Mouse (Mus musculus) midbrain, embryonic 14.5 days (tissue): ENCODE data around the gene Nckap5. TPM values are rescaled to one million over a fixed set of nuclear protein-coding genes. Genes with fewer than 3 reads are reported as not detected.

ENCODE experiments used
- ATAC-seq: fragments of 200-750 bp; cut with Nextera tagmentation; 2 replicates; pipeline ENCODE4 v1.8.0; 2017; ENCODE audit warnings: moderate number of reproducible peaks, moderate library complexity; ENCODE audit not compliant: low FRiP score, low TSS enrichment
- DNase-seq: peaks from one replicate; pipeline ENCODE4 v3.0.0-alpha.2; 2015
- H3K27ac ChIP-seq: fragments of 300-500 bp; sonication (generic); replicated peaks from 2 replicates; pipeline ENCODE4 v1.5.1; 2014; ENCODE audit warnings: mild to moderate bottlenecking, low read depth, low read length, moderate library complexity
- H3K27me3 ChIP-seq: fragments of 300-500 bp; sonication (generic); 2 replicates; pipeline ENCODE4 v1.6.1; 2014; ENCODE audit warnings: low read length, control low read depth, mixed read lengths; ENCODE audit not compliant: control insufficient read depth, insufficient read depth
- H3K36me3 ChIP-seq: fragments of 300-500 bp; sonication (generic); 2 replicates; pipeline ENCODE4 v1.6.1; 2014; ENCODE audit warnings: low read length, control low read depth; ENCODE audit not compliant: control insufficient read depth, insufficient read depth
- H3K4me1 ChIP-seq: fragments of 300-500 bp; sonication (generic); 2 replicates; pipeline ENCODE4 v1.6.1; 2014; ENCODE audit warnings: mild to moderate bottlenecking, antibody characterized with exemption, low read length, control low read depth; ENCODE audit not compliant: control insufficient read depth, insufficient read depth
- H3K4me2 ChIP-seq: fragments of 300-500 bp; sonication (generic); 2 replicates; pipeline ENCODE4 v1.6.1; 2014; ENCODE audit warnings: mild to moderate bottlenecking, low read length, moderate library complexity
- H3K4me3 ChIP-seq: fragments of 300-500 bp; sonication (generic); replicated peaks from 2 replicates; pipeline ENCODE4 v1.5.1; 2014; ENCODE audit warnings: low read depth, low read length
- H3K9ac ChIP-seq: fragments of 300-500 bp; sonication (generic); replicated peaks from 2 replicates; pipeline ENCODE4 v1.6.1; 2014; ENCODE audit warnings: mild to moderate bottlenecking, low read length, moderate library complexity
- H3K9me3 ChIP-seq: fragments of 300-500 bp; sonication (generic); 2 replicates; pipeline ENCODE4 v1.6.1; 2016; ENCODE audit warnings: low read length, control low read depth, mixed read lengths; ENCODE audit not compliant: control insufficient read depth
- WGBS: fragments of 180-500 bp; shearing (Covaris S2); extraction: QIAGEN DNeasy Blood & Tissue Kit; methylation state at CpG from one replicate; pipeline ENCODE4 v1.1.7; 2014; 5-methylcytosine and 5-hydroxymethylcytosine counted together
- polyA plus RNA-seq: library from polyadenylated mRNA; unstranded; fragments of >200 nt; fragmentation: Nextera tagmentation; extraction: Ambion mirVana; gene quantifications from 2 replicates; pipeline ENCODE4 v1.2.1, GENCODE M21; 2014

The Nckap5 gene
- polyA plus RNA-seq, 1 experiment from 2014 or later, result 14.6 TPM

DNA sequence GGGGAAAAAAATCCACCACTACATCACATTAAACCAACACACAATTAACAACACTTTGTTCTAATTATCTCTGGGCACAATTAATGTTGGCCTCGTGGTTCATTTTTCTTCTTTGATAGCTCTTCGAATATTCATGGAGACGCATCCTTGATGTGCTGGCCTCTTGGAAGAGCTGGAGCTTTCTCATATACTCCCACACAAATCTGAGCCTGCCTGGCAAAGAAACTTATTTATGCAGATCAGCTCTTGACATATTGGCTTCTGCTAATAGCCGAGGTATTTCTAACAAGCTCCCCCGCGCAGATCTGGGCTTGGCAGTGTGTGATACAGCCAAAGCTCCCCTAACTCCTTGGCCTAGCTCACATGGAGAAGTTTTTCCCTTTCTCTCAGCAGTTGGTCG lies 621.5 kb downstream of the Nckap5 start:
- Histone ChIP-seq H3K27ac (no peak overlapping the region), H3K4me2 (no peak overlapping the region), H3K4me1 (no peaks in the 10 kb centered on the region), H3K4me3 (no peak overlapping the region), H3K36me3 (no peaks in the 10 kb centered on the region), H3K9ac (no peak overlapping the region), H3K9me3 (no peaks in the 10 kb centered on the region), H3K27me3 (no peaks in the 10 kb centered on the region)
- 80% methylated on average over 7 of the region's 7 CpGs for WGBS
- no peak for ATAC-seq
- peak; percentile 9 for DNase-seq

DNA sequence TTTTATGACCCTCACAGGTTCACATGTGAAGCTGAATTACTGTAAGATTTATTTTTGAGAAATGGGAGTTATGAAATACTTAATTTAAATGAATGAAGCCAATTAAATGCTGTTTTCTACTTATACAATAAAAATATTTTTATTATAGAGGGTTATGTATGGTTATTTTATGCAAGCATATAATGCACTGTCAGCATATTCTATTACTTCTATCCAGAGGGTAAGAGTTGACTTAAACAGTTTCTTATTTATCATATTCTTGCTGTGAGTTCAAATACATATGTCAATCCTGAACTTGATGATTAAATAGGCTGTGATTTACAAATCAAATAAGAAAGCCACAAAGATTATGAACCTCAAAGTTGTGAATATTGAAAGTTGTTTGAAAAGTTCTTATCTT lies 633.7 kb downstream of the Nckap5 start:
- ATAC-seq (no peak), DNase-seq (no peak)
- Histone ChIP-seq H3K9me3 (no peaks in the 10 kb centered on the region), H3K4me1 (no peaks in the 10 kb centered on the region), H3K9ac (no peak overlapping the region), H3K27me3 (no peaks in the 10 kb centered on the region), H3K27ac (no peak overlapping the region), H3K4me2 (no peak overlapping the region), H3K4me3 (no peak overlapping the region), H3K36me3 (no peaks in the 10 kb centered on the region)

DNA sequence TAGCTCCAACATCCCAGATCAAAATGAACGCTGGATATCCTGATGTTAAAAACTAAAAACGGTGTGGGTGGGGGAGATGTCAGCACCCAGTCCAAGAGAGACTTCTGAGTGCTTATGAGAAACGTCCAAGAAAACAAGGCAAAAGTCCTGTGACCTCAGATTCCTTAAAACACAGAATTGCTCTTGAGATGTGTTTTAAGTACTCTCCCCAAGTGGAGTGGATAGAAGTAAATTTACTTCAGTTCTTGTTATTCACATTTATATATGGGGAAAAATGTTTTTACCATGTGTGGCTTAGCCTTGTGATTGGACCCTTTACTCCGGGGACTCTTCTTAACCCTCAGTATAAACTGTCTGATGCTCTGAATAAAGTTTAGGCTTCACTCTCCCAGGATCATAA lies 640.2 kb downstream of the Nckap5 start:
- Histone ChIP-seq H3K9me3 (no peaks in the 10 kb centered on the region), H3K9ac (no peak overlapping the region), H3K27me3 (no peaks in the 10 kb centered on the region), H3K4me3 (no peak overlapping the region), H3K36me3 (no peaks in the 10 kb centered on the region), H3K27ac (no peak overlapping the region), H3K4me2 (no peak overlapping the region), H3K4me1 (no peaks in the 10 kb centered on the region)
- DNase-seq, result no peak
- ATAC-seq, result no peak
- 87% methylated on average over 4 of the region's 4 CpGs for WGBS

GRCm38 (mm10) chr1:126183751-126184150 lies 646.8 kb downstream of the Nckap5 start:
- Histone ChIP-seq H3K4me1 (no peaks in the 10 kb centered on the region), H3K27me3 (no peaks in the 10 kb centered on the region), H3K9me3 (no peaks in the 10 kb centered on the region), H3K27ac (no peak overlapping the region), H3K36me3 (no peaks in the 10 kb centered on the region), H3K9ac (no peak overlapping the region), H3K4me2 (no peak overlapping the region), H3K4me3 (no peak overlapping the region)
- DNase-seq, result no peak
- no peak for ATAC-seq
- 88% methylated on average over 7 of the region's 7 CpGs for WGBS

- Histone ChIP-seq H3K4me2 (no peak overlapping the region), H3K27ac (0 out of 2 replicates have a peak overlapping the region, but pooled peaks have one; percentile 42), H3K4me1 (peaks cover 15% of the 10 kb centered on the region), H3K9me3 (no peaks in the 10 kb centered on the region), H3K27me3 (no peaks in the 10 kb centered on the region), H3K9ac (no peak overlapping the region), H3K4me3 (no peak overlapping the region), H3K36me3 (no peaks in the 10 kb centered on the region)
- ATAC-seq (peak; percentile 8; the same call in 1 of the 2 replicates), DNase-seq (no peak)
- WGBS, result 18% methylated on average over 1 of the region's 1 CpGs
Observed at GRCm38 (mm10) chr1:126168579-126168978, 662.0 kb downstream of the Nckap5 start.

DNA sequence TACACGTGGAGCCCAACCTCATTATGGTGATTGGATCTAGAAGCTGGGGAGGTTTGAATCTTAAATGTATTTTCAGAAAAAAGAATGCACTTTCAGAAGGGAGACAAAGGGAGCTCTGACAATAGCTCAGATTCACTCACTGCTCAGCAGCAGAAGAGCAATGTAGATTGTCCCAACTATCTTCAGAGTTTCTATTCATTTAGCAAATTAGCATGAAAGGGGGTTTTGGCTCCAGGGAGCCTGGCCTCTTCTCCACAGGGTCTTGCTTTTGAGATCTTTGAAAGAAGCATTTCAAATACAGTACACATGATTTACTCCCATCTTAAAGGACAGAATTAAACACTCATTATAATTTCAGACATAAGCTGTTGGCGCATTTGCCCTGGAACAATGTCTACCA lies 662.5 kb downstream of the Nckap5 start:
- no peaks in the 10 kb centered on the region for H3K27me3 ChIP-seq
- H3K4me1 ChIP-seq, result peaks cover 15% of the 10 kb centered on the region
- DNase-seq (peak; percentile 39), ATAC-seq (peak; percentile 43; the same call in 1 of the 2 replicates)
- 0 out of 2 replicates have a peak overlapping the region, but pooled peaks have one; percentile 20 for H3K27ac ChIP-seq
- WGBS, result 6% methylated on average over 2 of the region's 2 CpGs
- no peak overlapping the region for H3K4me3 ChIP-seq
- no peak overlapping the region for H3K9ac ChIP-seq
- H3K36me3 ChIP-seq, result no peaks in the 10 kb centered on the region
- no peak overlapping the region for H3K4me2 ChIP-seq
- no peaks in the 10 kb centered on the region for H3K9me3 ChIP-seq

- Histone ChIP-seq H3K27ac (no peak overlapping the region), H3K9ac (no peak overlapping the region), H3K4me2 (no peak overlapping the region), H3K27me3 (no peaks in the 10 kb centered on the region), H3K4me3 (no peak overlapping the region), H3K9me3 (no peaks in the 10 kb centered on the region), H3K36me3 (no peaks in the 10 kb centered on the region), H3K4me1 (peaks cover 15% of the 10 kb centered on the region)
- WGBS, result 44% methylated on average over 7 of the region's 7 CpGs
- no peak; the same call in 1 of the 2 replicates for ATAC-seq
- peak; percentile 48 for DNase-seq
Observed at GRCm38 (mm10) chr1:126167546-126167945, 663.1 kb downstream of the Nckap5 start.

DNA sequence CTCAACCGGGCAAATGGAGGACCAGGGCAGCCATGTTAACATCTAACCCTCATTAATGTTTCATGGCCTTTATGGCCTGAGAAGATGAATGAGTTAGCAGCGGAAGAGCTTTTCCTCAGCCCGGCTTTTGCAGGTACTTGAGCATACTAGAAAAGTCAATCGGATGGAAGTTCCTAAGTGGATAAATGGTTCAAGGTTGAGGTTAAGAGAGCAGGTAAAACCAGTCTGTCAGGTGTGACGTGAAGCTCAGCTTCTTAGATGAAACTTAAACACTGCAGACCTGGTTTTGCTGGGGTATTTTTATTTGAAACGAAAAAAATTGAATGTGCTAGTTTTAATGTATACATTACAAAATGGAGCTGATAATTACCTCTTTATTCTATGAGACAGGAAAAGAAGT lies 671.3 kb downstream of the Nckap5 start:
- Histone ChIP-seq H3K4me3 (no peak overlapping the region), H3K27ac (no peak overlapping the region), H3K27me3 (no peaks in the 10 kb centered on the region), H3K9me3 (no peaks in the 10 kb centered on the region), H3K9ac (no peak overlapping the region), H3K4me2 (no peak overlapping the region), H3K36me3 (no peaks in the 10 kb centered on the region), H3K4me1 (no peaks in the 10 kb centered on the region)
- 89% methylated on average over 6 of the region's 6 CpGs for WGBS
- DNase-seq, result no peak
- ATAC-seq, result no peak

- Histone ChIP-seq H3K9ac (no peak overlapping the region), H3K4me3 (no peak overlapping the region), H3K27ac (no peak overlapping the region), H3K36me3 (no peaks in the 10 kb centered on the region), H3K4me1 (no peaks in the 10 kb centered on the region), H3K27me3 (no peaks in the 10 kb centered on the region), H3K9me3 (no peaks in the 10 kb centered on the region), H3K4me2 (no peak overlapping the region)
- ATAC-seq (no peak), DNase-seq (no peak)
- 50% methylated on average over 5 of the region's 5 CpGs for WGBS
Observed at GRCm38 (mm10) chr1:126155816-126156215, 674.8 kb downstream of the Nckap5 start.
